Mouse (Mus musculus) CD4-positive, CD25-positive, alpha-beta regulatory T cell, adult 2 months (primary cell): ENCODE results near the gene Zfp821.
"Not testable (repeated sequence)": the region's sequence is repeated elsewhere in the genome, so short reads cannot be mapped to it uniquely, and the experiment has no call there.

ENCODE experiments used
- DNase-seq: peaks from one replicate; pipeline ENCODE4 v3.0.0-alpha.2; 2012; ENCODE audit warnings: low read depth, low spot score

Gene Zfp821

GRCm38 (mm10) chr8:109712521-109712920 lies 7.2 kb downstream of the Zfp821 start:
- DNase-seq: no peak

- no peak for DNase-seq
Measured at GRCm38 (mm10) chr8:109714961-109715360, 9.6 kb downstream of the Zfp821 start.

- DNase-seq: no peak
Measured at GRCm38 (mm10) chr8:109725106-109725505, 19.8 kb downstream of the Zfp821 start.

- no peak for DNase-seq
Measured at GRCm38 (mm10) chr8:109731012-109731411, 25.7 kb downstream of the Zfp821 start.

GRCm38 (mm10) chr8:109734018-109734417 lies 28.7 kb downstream of the Zfp821 start:
- DNase-seq: no peak

- no peak for DNase-seq
Measured at GRCm38 (mm10) chr8:109736819-109737218, 31.5 kb downstream of the Zfp821 start.

GRCm38 (mm10) chr8:109737237-109738048 lies 32.1 kb downstream of the Zfp821 start, which contains the start of gene Atxn1l:
Atxn1l (minus strand) TSS chr8:109737739.
- peak; percentile 94 for DNase-seq

GRCm38 (mm10) chr8:109738049-109738380 lies 32.7 kb downstream of the Zfp821 start:
- no peak for DNase-seq

- DNase-seq: no peak
Measured at GRCm38 (mm10) chr8:109747468-109748199, 42.3 kb downstream of the Zfp821 start.

- no peak for DNase-seq
Measured at GRCm38 (mm10) chr8:109750274-109750673, 44.9 kb downstream of the Zfp821 start.

GRCm38 (mm10) chr8:109750699-109751098 lies 45.4 kb downstream of the Zfp821 start:
- peak; percentile 88 for DNase-seq

- no peak for DNase-seq
Measured at GRCm38 (mm10) chr8:109751731-109752485, 46.6 kb downstream of the Zfp821 start.

- DNase-seq: no peak
Measured at GRCm38 (mm10) chr8:109754696-109755095, 49.4 kb downstream of the Zfp821 start.

- DNase-seq: not testable (repeated sequence)
Measured at GRCm38 (mm10) chr8:109755554-109755953, 50.2 kb downstream of the Zfp821 start.

GRCm38 (mm10) chr8:109756849-109757248 lies 51.5 kb downstream of the Zfp821 start:
- no peak for DNase-seq

- DNase-seq: no peak
Measured at GRCm38 (mm10) chr8:109759426-109759825, 54.1 kb downstream of the Zfp821 start.

GRCm38 (mm10) chr8:109760221-109760620 lies 54.9 kb downstream of the Zfp821 start:
- no peak for DNase-seq

- DNase-seq: no peak
Measured at GRCm38 (mm10) chr8:109764031-109764430, 58.7 kb downstream of the Zfp821 start.

GRCm38 (mm10) chr8:109766081-109766480 lies 60.7 kb downstream of the Zfp821 start:
- no peak for DNase-seq

- no peak for DNase-seq
Measured at GRCm38 (mm10) chr8:109773154-109773553, 67.8 kb downstream of the Zfp821 start.
